Mouse (Mus musculus) hindbrain, embryonic 13.5 days (tissue): ENCODE data around the gene Klk14. TPM values are rescaled to one million over a fixed set of nuclear protein-coding genes. Genes with fewer than 3 reads are reported as not detected.

Experiments used
- polyA plus RNA-seq: library from polyadenylated mRNA; unstranded; fragments of >200 nt; fragmentation: Nextera tagmentation; extraction: Ambion mirVana; gene quantifications from 2 replicates; pipeline ENCODE4 v1.2.1, GENCODE M21; 2015

The Klk14 gene
- polyA plus RNA-seq, 1 experiment from 2014 or later, result not detected

Other genes with a start within 250 kb of the Klk14 start
- gene Cldnd2, start 249.6 kb upstream of the Klk14 start, polyA plus RNA-seq, result not detected in 2 replicates
- gene Etfb, start 246.3 kb upstream of the Klk14 start, polyA plus RNA-seq, result 149 and 154 TPM in 2 replicates
- gene Gm45233, start 246.3 kb upstream of the Klk14 start, polyA plus RNA-seq, result 0.39 TPM in 2 replicates
- 9.6 and 10.8 TPM in 2 replicates for gene Vsig10l, start 227.3 kb upstream of the Klk14 start, polyA plus RNA-seq
- 7.3 and 7.8 TPM in 2 replicates for gene Iglon5, start 200.3 kb upstream of the Klk14 start, polyA plus RNA-seq
- not detected in 2 replicates for gene 4931406B18Rik, start 184.5 kb upstream of the Klk14 start, polyA plus RNA-seq
- gene Cd33, start 146.0 kb upstream of the Klk14 start, polyA plus RNA-seq, result 0.71 and 0.91 TPM in 2 replicates
- gene Zfp658, start 128.2 kb upstream of the Klk14 start, polyA plus RNA-seq, result 8.5 and 10.0 TPM in 2 replicates
- gene Zfp719, start 110.8 kb upstream of the Klk14 start, polyA plus RNA-seq, result 15.1 and 15.5 TPM in 2 replicates
- 0.43 and 0.56 TPM in 2 replicates for gene Zfp819, start 83.2 kb upstream of the Klk14 start, polyA plus RNA-seq
- not detected in 2 replicates for gene Ceacam18, start 55.7 kb upstream of the Klk14 start, polyA plus RNA-seq
- gene Siglece, start 30.3 kb upstream of the Klk14 start, polyA plus RNA-seq, result 0.28 and 0.49 TPM in 2 replicates
- gene Ctu1, start 18.4 kb upstream of the Klk14 start, polyA plus RNA-seq, result 20.4 and 21.8 TPM in 2 replicates
- gene Klk13, start 22.1 kb downstream of the Klk14 start, polyA plus RNA-seq, result 0.09 and 0.10 TPM in 2 replicates
- gene Klk12, start 78.5 kb downstream of the Klk14 start, polyA plus RNA-seq, result not detected in 2 replicates
- gene Klk11, start 84.2 kb downstream of the Klk14 start, polyA plus RNA-seq, result not detected in 2 replicates
- 0.18 TPM in 1 of 2 replicates, not detected in the other for gene Klk10, start 90.6 kb downstream of the Klk14 start, polyA plus RNA-seq
- gene Klk9, start 101.5 kb downstream of the Klk14 start, polyA plus RNA-seq, result 0.18 TPM in 1 of 2 replicates, not detected in the other
- gene Klk8, start 107.2 kb downstream of the Klk14 start, polyA plus RNA-seq, result 4.4 and 7.8 TPM in 2 replicates
- gene Klk7, start 120.9 kb downstream of the Klk14 start, polyA plus RNA-seq, result not detected in 2 replicates
- not detected in 2 replicates for gene Klk6, start 134.1 kb downstream of the Klk14 start, polyA plus RNA-seq
- gene Klk5, start 151.6 kb downstream of the Klk14 start, polyA plus RNA-seq, result not detected in 2 replicates
- 0.98 and 1.5 TPM in 2 replicates for gene Klk4, start 190.7 kb downstream of the Klk14 start, polyA plus RNA-seq
- gene Klk15, start 243.3 kb downstream of the Klk14 start, polyA plus RNA-seq, result not detected in 2 replicates